Mouse (Mus musculus): ENCODE results near the gene Actl10.

DNA sequence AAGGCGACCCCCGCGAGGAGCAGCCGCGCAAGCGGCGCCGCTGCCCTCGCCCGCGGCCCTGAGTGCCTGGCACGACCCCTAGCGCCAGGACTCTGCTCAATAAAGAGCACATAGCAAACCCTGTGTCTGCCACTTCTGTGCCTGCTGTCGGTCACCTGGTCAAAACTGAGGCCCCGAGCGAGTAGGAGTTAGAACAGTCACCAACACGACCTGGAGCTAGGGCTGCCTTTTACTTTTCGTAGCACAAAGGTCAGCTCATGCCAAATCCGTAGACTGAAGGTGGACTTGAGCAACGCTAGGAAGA, 1.7 kb upstream of the Actl10 start:
- no peak for TF ChIP-seq CTCF (IDR thresholded peaks at IDR 0.05; ENCODE audit: borderline replicate concordance, insufficient read depth, low read length)
- TF ChIP-seq POLR2A (IDR thresholded peaks at IDR 0.05; ENCODE audit: low read depth, low read length): no peak
